Mouse (Mus musculus): ENCODE measurements at regions not wholly inside any gene's neighbourhood (a gene's known extent, or its start where the extent isn't known, plus 50 kb on each side); places are given as distances from the start of the nearest gene placed in this dataset.

DNA sequence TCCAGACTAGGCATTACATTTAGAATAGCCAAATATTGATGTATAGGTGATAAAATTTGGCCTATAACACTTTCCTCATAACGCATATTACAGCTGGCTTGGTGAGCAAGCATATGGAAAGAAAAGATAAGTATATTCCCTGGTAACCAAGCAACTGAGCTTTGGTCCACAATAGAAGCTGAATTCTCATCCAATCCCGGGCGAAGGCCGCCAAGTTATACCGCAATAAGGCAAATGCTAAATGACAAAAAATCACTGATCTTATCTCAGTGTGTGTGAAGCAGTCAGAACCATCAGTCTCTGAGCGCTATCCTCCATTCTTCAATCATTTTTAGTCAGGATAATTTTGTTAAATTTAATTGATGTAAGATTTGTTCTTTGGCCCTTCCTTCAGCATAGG is 105.9 kb upstream of the Tmem72 start:
- TF ChIP-seq CTCF (IDR thresholded peaks at IDR 0.05; ENCODE audit: extremely low read depth, insufficient read depth, insufficient read length, insufficient replicate concordance) (no peak), POLR2A (IDR thresholded peaks at IDR 0.05; ENCODE audit: low read depth, low read length) (no peak)

All from spleen, adult 2 months (tissue).